Mouse (Mus musculus) bone marrow, adult 2 months (tissue): ENCODE measurements around the gene Klrd1. TPM values are rescaled to one million over a fixed set of nuclear protein-coding genes. Genes with fewer than 3 reads are reported as not detected.

Experiments used
- polyA plus RNA-seq: library from polyadenylated mRNA; stranded (reverse); fragments of >200 nt; gene quantifications from 2 replicates; pipeline ENCODE4 v1.2.4, GENCODE M21; 2011; ENCODE audit warnings: low replicate concordance; ENCODE audit not compliant: missing spikeins, insufficient read depth, insufficient read length

Klrd1 gene
- polyA plus RNA-seq, 1 experiment = 9.8 TPM

Other genes with a start within 250 kb of the Klrd1 start
- gene Clec12a, start 249.1 kb upstream of the Klrd1 start, polyA plus RNA-seq = 45.9 and 106 TPM in 2 replicates
- gene Clec12b, start 205.9 kb upstream of the Klrd1 start, polyA plus RNA-seq = not detected in 2 replicates
- 62.2 and 127 TPM in 2 replicates for gene Clec1b, start 194.5 kb upstream of the Klrd1 start, polyA plus RNA-seq
- 3.7 and 19.0 TPM in 2 replicates for gene Clec9a, start 182.9 kb upstream of the Klrd1 start, polyA plus RNA-seq
- gene Clec1a, start 139.8 kb upstream of the Klrd1 start, polyA plus RNA-seq = 0.30 TPM in 1 of 2 replicates, not detected in the other
- 7.5 and 12.6 TPM in 2 replicates for gene Olr1, start 84.6 kb upstream of the Klrd1 start, polyA plus RNA-seq
- gene Tmem52b, start 79.2 kb upstream of the Klrd1 start, polyA plus RNA-seq = not detected in 2 replicates
- 31.0 and 44.3 TPM in 2 replicates for gene Gabarapl1, start 58.6 kb upstream of the Klrd1 start, polyA plus RNA-seq
- gene Klre1, start 13.9 kb upstream of the Klrd1 start, polyA plus RNA-seq = 1.8 and 3.8 TPM in 2 replicates
- gene Klrk1, start 32.1 kb downstream of the Klrd1 start, polyA plus RNA-seq = 2.7 and 6.3 TPM in 2 replicates
- not detected in 2 replicates for gene Klrc3, start 51.6 kb downstream of the Klrd1 start, polyA plus RNA-seq
- gene Klrc2, start 68.9 kb downstream of the Klrd1 start, polyA plus RNA-seq = 2.5 TPM in 1 of 2 replicates, not detected in the other
- 2.3 TPM in 1 of 2 replicates, not detected in the other for gene Klrc1, start 87.2 kb downstream of the Klrd1 start, polyA plus RNA-seq
- gene Klri1, start 125.3 kb downstream of the Klrd1 start, polyA plus RNA-seq = not detected in 2 replicates
- gene Klri2, start 148.7 kb downstream of the Klrd1 start, polyA plus RNA-seq = 0.25 and 0.90 TPM in 2 replicates
- 0.65 TPM in 1 of 2 replicates, not detected in the other for gene Gm156, start 192.5 kb downstream of the Klrd1 start, polyA plus RNA-seq